In the genomic region with DNA sequence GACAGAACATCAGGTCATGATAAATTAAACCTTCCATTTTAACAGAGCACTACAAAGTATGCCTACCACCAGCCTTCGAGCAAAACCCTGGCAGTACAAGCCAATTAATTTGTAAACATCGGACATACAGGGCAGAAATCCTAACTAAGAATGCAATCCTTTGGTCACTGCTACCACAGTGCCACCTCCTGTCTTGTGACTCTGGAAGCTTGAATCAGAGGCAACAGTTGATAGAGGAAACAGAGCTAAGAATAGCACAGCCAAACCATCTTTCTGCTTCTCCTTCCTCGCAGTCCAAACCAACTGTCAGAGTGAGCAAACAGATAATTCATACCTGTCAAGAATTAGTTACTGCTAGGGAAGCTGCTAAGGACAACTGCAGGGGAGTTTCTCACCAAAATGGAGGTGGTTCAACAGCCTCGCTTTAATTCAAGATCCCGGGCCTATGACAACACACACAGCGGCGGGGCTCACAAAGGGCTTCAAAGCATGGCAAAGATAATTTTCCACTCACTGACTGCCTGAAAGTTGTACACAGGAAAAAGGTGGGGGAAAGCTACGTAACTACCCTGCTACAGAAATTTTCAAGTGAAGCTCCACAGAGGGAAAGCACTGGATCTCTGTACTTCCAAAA, we compare ENCODE assay signal across 8 mouse cellular contexts. TPM values are rescaled to one million over a fixed set of nuclear protein-coding genes. Genes with fewer than 3 reads are reported as not detected.
DNase-seq lines count a peak whose midpoint lies in the region; ATAC-seq lines count a peak whose summit lies in the region.

No protein-coding gene starts in this region.

- 74% methylated on average over 8 of the region's 8 CpGs for WGBS in neural tube, embryonic 13.5 days

- H3K27me3 ChIP-seq in erythroblast, embryonic 14.5 days (ENCODE audit: control insufficient read depth), result peaks cover 7% of the 10 kb centered on the region
- H3K27me3 ChIP-seq in neural tube, embryonic 13.5 days, result no peaks in the 10 kb centered on the region

- no peak overlapping the region for H3K9ac ChIP-seq in neural tube, embryonic 13.5 days

- peaks cover 17% of the 10 kb centered on the region for H3K36me3 ChIP-seq in erythroblast, embryonic 14.5 days (ENCODE audit: control insufficient read depth)
- peaks cover 28% of the 10 kb centered on the region for H3K36me3 ChIP-seq in neural tube, embryonic 13.5 days

- no peak for ATAC-seq in erythroblast, adult 5-6 weeks (replicated peaks; ENCODE audit: low FRiP score, poor library complexity, severe bottlenecking)
- no peak for ATAC-seq in neural tube, embryonic 13.5 days (ENCODE audit: low read depth)

- peak overlapping the region; percentile 22; the same call in 1 of the 2 replicates for H3K4me2 ChIP-seq in neural tube, embryonic 13.5 days

- 0 out of 2 replicates have a peak overlapping the region, but pooled peaks have one; percentile 10 for H3K27ac ChIP-seq in neural tube, embryonic 13.5 days (replicated peaks)

- peak overlapping the region; percentile 50 for H3K4me3 ChIP-seq in erythroblast, embryonic 14.5 days (replicated peaks)
- no peak overlapping the region for H3K4me3 ChIP-seq in neural tube, embryonic 13.5 days

- H3K4me1 ChIP-seq in erythroblast, embryonic 14.5 days (ENCODE audit: control insufficient read depth), result peaks cover 39% of the 10 kb centered on the region
- peaks cover 51% of the 10 kb centered on the region for H3K4me1 ChIP-seq in neural tube, embryonic 13.5 days (replicated peaks)

- no peaks in the 10 kb centered on the region for H3K9me3 ChIP-seq in erythroblast, embryonic 14.5 days (ENCODE audit: control insufficient read depth, low read length)
- H3K9me3 ChIP-seq in neural tube, embryonic 13.5 days, result no peaks in the 10 kb centered on the region

- DNase-seq in neural tube, embryonic 10.5 days (ENCODE audit: extremely low spot score, low spot score), result no peak
- DNase-seq in kidney, postnatal 4 days, result peak; percentile 26 to 48
- peak; percentile 62 for DNase-seq in thymus, postnatal 25 days
- DNase-seq in cerebellum, adult 18-20 months, result no peak
- DNase-seq in layer of hippocampus, postnatal 36 days, result no peak

RNA-seq across cellular contexts. Expression of gene Igf2bp3, which starts 6.3 kb away (rescaled TPM):
- 0.48 and 0.58 TPM in 2 replicates for polyA plus RNA-seq in erythroblast, embryonic 14.5 days (2012)
- total RNA-seq in erythroblast, adult 5-6 weeks (2015; ENCODE audit: low replicate concordance), result not detected in 2 replicates
- not detected in 2 replicates for total RNA-seq in erythroblast, adult 5-6 weeks (2017; ENCODE audit: low replicate concordance)
- 40.9 and 47.2 TPM in 2 replicates for polyA plus RNA-seq in neural tube, embryonic 13.5 days (2015; fragmentation: Nextera tagmentation; extraction: Ambion mirVana)
- total RNA-seq in layer of hippocampus, postnatal 36 days (2021), result not detected

RNA-seq across cellular contexts. Expression of gene Tra2a, which starts 55.4 kb away (rescaled TPM):
- 2.1 and 2.7 TPM in 2 replicates for polyA plus RNA-seq in erythroblast, embryonic 14.5 days (2012)
- total RNA-seq in erythroblast, adult 5-6 weeks (2015; ENCODE audit: low replicate concordance), result 73.6 and 81.3 TPM in 2 replicates
- total RNA-seq in erythroblast, adult 5-6 weeks (2017; ENCODE audit: low replicate concordance), result 56.5 and 90.1 TPM in 2 replicates
- polyA plus RNA-seq in neural tube, embryonic 13.5 days (2015; fragmentation: Nextera tagmentation; extraction: Ambion mirVana), result 140 and 154 TPM in 2 replicates
- 100 to 1,000 TPM in 1 of 2 experiments, 10 to 100 TPM in 1; 92.3 to 105 TPM for total RNA-seq in layer of hippocampus, postnatal 36 days (2021)

Comparison
In these comparisons a context has a peak if more than half of its experiments do, and no peak if none do; other contexts are left out.
1. DNase-seq: peak in kidney, postnatal 4 days (2 of 2) and thymus, postnatal 25 days (single experiment); none in neural tube, embryonic 10.5 days (single experiment), cerebellum, adult 18-20 months (0 of 2) and layer of hippocampus, postnatal 36 days (0 of 2).